Mouse (Mus musculus) kidney, postnatal 10 days (tissue): ENCODE measurements at regions not wholly inside any gene's neighbourhood (a gene's known extent, or its start where the extent isn't known, plus 50 kb on each side); places are given as distances from the start of the nearest gene placed in this dataset.
"Not testable (repeated sequence)": the region's sequence is repeated elsewhere in the genome, so short reads cannot be mapped to it uniquely, and the experiment has no call there.

ENCODE experiments used
- DNase-seq: peaks from one replicate; pipeline ENCODE4 v3.0.0; 2021; ENCODE audit warnings: mixed read lengths

DNA sequence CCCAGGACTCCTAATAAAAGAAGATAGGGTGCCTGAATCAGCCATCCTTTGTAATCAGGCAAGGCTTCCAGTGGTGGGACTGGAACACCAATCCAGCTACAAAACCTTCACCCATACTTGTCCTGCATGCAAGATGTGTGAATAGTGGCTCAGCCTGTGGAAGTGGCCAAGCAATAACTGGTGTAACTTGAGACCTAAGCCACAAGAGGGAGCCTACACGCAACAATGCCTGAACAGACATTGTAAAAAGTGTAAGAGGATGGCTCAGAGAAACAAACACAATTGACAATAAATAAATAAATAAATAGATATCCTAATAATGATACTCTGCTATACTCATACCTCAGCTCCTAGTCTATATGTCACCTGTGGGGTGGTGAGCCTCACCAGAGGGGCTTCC, 781.5 kb upstream of the Cdh20 start:
- peak; percentile 4 for DNase-seq

DNA sequence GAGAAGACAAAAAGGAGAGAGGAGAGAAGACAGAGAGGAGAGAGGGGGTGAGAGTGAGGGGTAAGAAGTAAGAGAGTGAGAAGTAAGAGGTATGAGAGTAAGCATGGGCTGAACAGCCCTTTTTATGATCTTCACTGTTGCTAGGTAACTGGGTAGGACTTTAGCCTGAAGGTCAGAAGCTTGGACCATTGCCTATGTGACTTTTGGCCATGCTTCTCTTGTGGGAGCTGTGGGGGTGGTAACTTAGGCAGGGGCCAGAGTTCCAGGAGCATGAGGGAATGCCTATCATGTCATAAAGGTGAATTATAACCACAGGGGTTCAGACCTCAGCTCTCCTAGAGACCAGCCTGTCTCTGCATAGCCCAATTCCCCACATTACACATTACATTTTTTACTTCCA, 765.4 kb upstream of the Cdh20 start:
- DNase-seq: not testable (repeated sequence)

DNA sequence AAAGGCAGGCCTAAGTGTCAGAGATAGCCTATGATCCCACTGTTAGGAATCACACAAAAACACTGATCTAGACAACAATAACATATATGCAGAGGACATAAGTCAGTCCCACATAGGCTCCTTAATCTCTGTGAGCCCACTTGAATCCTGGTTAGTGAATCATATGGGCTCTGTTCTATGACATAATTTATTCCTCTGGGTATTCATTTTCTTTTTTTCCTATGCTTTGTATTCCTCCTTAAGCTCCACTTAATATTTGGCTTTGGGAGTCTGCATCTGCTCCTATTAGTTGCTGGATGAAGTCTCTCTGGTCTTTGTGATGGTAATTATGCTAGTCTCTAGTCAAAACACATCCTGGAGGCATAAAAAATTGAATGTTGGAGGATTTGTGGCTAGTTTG, 738.7 kb upstream of the Cdh20 start:
- DNase-seq: no peak

DNA sequence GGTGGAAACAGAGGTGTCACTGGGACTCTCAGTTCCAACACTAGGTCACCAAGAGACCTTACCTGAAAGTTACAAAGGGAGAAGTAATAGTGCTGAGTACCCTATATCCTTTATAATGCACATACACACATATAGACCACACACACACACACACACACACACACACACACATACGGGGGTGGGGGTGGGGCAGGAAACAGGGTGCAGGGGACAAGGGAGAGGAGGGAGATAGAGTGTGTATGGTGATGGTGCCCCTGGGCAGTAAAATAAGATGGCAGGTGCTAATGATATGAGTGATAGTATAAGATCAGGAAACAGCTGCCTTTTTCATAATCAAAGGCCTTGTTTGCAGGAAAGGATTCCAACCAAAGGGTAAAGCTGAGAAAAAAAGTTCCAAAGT, 719.9 kb upstream of the Cdh20 start:
- no peak for DNase-seq

DNA sequence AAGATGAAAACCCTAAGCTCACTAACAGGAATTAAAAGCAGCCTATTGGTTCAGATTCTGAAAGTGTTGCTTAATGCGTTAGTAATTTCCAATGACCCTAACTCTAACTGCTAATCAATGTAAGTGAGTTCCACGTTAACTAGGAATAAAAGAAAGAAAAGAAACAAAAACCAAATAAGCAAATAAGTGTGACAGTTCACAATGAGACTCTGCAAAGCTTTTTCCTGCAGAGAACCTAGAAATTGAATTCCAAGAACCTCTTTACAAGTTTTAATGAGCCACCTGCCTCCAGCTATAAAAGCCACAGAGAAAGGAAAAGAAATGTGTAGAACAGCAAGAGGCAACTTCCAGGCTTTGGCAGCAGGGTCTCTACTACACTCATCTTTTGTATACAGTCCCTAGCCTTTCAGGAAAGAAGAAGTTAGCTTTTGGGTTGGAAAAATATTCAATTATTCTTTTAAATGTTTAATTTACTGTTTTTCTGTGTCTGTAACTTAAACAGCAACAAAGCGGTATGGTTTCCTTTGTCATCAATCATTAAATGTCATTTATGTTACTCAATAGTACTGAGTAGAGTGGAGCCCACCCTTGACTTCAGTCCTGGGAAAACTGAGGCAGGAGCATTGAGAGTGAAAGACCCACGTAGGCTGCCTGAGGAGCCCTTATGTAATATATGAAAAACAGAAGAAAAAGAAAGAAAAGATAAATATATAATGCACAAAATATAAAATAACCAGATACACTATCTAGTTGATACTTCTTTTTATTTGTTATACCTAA, 719.0 kb upstream of the Cdh20 start:
- DNase-seq: no peak
